Mouse (Mus musculus) central nervous system, embryonic 18 days (tissue): ENCODE measurements around the gene D630045J12Rik. TPM values are rescaled to one million over a fixed set of nuclear protein-coding genes. Genes with fewer than 3 reads are reported as not detected.

Source experiments
- polyA plus RNA-seq: library from polyadenylated mRNA; depleted of rRNA; stranded (reverse); fragments of >200 nt; gene quantifications from 2 replicates; pipeline ENCODE4 v1.2.3, GENCODE M21; 2012; rRNA removed

D630045J12Rik gene
- 33.8 and 39.1 TPM in 2 replicates for polyA plus RNA-seq

DNA sequence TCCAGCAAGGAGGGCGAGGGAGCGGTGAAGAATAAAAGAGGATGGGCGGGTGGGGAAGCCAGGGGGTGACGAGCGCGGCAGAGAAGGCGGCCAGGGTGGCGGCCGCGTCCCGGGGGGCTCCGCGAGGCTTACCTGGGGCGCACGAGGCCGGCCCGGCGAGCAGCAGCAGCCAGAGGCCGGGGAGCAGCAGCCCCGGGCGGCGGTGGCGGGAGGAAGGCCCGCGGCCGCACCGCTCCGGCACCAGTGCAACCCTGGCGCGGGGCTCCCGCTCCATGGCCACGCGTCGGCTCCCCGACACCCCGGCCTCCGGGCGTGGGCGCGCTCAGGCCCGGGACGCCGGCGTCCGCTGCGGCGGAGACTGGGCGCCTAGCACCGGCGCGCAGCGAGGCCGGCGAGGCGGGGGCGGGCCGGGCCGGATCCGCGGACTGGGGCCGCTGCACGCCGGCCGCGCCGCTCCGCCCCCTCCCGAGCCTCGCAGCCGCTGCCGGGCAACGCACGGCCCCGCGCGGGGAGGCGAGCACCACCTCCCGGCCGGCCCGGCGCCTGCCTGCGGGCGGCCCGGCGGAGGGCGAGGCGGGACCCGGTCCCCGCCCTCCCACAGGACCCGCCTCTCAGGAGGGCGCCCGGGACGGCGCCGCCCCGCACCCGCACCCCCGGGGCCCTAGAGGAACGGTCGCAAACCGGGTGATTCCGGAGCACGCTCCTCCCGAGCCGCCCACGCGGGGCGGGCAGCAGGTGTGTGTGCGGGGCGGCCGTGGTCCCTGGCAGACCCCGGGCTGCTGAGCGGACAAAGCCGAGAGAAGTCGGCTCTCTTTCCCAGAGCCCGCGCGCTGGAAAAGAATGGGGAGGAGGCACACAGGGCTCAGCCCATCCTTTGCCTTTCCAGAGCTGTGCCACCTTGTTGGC lies at the start of gene D630045J12Rik:
Gene D630045J12Rik (minus strand): TSS at position 274 of the 906 bp plus-strand sequence.

DNA sequence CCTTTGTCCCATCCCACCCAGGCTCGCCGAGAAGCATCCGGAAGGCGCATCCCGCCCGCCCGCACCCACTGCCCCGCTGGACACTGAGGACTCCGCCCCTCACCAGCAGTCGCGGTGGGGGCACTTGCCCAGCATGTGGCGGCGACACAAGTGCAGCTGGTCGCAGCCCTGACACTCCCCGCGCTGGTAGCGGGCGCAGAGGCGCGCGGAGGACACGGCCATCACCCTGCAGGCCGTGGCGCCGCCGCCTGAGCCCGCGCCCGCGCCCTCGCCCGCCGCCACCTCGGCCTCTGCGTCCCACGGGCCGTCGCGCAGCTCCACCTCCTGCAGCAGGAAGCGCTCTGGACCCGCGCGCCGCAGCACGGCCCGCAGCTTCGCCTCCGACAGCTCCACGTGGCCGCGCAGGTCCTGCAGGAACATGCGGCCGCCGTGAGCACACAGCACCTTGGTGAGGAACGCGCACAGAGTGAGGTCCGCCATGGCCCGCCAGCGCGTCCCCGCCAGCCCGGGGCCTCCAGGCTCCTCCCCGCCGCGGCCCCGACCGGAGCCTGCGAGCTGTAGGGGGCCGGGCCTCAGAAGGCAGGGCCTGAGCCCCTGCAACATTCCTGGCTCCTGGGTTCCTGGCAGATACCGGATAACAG lies 45.1 kb upstream of the D630045J12Rik start, which contains the start of gene Zc3hav1l:
Gene Zc3hav1l (minus strand): TSS at position 499 of the 641 bp plus-strand sequence.

DNA sequence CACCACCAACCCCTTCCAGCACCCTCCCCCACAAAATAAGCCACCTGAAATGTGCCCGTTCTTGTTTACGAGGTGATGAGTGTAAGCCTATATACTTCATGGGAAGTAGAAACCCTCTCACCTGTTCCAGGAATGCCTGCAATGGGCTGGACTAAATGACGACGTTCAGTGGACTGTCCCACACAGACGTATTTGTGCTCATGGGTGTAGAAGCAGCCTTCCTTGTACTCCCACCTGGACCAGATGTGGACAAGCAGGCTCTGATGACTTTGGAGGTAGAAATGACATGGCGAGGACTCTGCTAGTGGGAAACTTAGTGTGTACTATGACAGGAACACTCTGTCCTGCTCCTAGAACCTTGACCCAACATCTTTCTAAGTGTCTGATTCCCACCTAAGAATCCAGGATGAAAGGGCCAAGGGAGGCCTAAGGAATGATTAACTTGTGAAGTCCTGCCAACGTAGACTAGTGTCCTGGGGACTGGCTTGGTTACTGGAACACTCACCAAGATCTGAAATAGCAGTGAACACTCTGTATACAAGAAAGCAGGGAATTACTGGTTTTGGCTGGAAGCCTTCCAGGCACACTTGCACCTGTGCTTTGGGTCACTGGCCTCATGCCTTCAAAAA lies 129.5 kb downstream of the D630045J12Rik start, which contains the start of gene Atp6v0a4:
Gene Atp6v0a4 (minus strand): TSS at position 380 of the 629 bp plus-strand sequence.

DNA sequence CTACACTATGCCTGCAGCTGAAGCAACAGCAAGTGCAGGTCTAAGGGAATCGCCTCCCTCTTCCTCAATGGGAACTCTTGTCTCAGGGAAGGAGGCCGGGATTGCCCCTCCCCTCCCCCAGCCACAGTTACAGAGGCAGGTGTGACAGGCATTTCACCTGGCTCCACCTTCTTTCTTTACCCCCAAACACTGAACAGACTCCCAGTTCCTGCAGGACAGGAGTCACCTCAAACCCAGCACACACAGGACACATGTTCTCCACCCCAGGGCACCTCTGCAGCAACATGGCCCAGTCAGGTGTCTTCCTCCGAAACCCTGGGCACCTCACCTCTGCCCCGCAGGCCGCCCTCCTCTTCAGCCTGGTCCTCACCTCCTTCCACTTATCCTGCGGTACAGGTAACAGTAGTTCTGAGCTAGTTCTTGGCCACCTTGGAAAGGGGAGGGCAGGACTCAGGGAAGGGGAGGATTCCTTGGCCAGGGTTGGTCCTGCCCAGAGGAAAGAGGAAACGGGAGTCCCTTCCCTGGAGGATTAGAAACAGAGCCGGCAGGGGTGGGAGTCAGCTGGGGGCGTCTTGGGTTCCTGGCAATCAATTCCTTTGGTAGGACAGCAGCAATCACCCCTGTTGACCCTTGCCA lies 144.5 kb downstream of the D630045J12Rik start, which contains the start of gene Tmem213:
Gene Tmem213 (plus strand): TSS at position 96 of the 636 bp plus-strand sequence.

Other genes starting within 250 kb of the D630045J12Rik start
- 0.10 and 0.25 TPM in 2 replicates for gene Svopl, start 207.0 kb downstream of the D630045J12Rik start, polyA plus RNA-seq
- not detected in 2 replicates for gene Tmem213, start 144.8 kb downstream of the D630045J12Rik start, polyA plus RNA-seq
- gene Atp6v0a4, start 129.4 kb downstream of the D630045J12Rik start, polyA plus RNA-seq: 0.32 and 0.66 TPM in 2 replicates
- gene Zc3hav1l, start 45.2 kb upstream of the D630045J12Rik start, polyA plus RNA-seq: 15.1 and 16.4 TPM in 2 replicates
- 1.8 TPM in 2 replicates for gene Zc3hav1, start 100.6 kb upstream of the D630045J12Rik start, polyA plus RNA-seq
- 8.1 and 8.2 TPM in 2 replicates for gene Ttc26, start 127.5 kb upstream of the D630045J12Rik start, polyA plus RNA-seq
- gene Ubn2, start 179.9 kb upstream of the D630045J12Rik start, polyA plus RNA-seq: 24.0 and 24.7 TPM in 2 replicates